Mouse (Mus musculus) CH12.LX (cell line): ENCODE results near the gene Armc6. TPM values are rescaled to one million over a fixed set of nuclear protein-coding genes. Genes with fewer than 3 reads are reported as not detected.
A peak's percentile ranks its signal among the peaks of the same experiment; 100 is the strongest.

Experiments used
- DNase-seq: peaks from one replicate; pipeline ENCODE4 v3.0.0-alpha.2; 2013; ENCODE audit errors: extremely low read depth
- H3K27ac ChIP-seq: 2 replicates; pipeline ENCODE4 v1.5.1; 2012; ENCODE audit warnings: low read depth, mild to moderate bottlenecking, control low read depth, moderate library complexity; ENCODE audit not compliant: insufficient read depth
- H3K27me3 ChIP-seq: replicated peaks from 2 replicates; pipeline ENCODE3; 2012; ENCODE audit warnings: inconsistent platforms
- H3K36me3 ChIP-seq, 2 experiments: replicated peaks in 1 of 2; 2 replicates each; pipeline versions ENCODE3 to v1.6.1; 2012; ENCODE audit warnings: inconsistent platforms in 1 of 2, low read length in 1 of 2, mild to moderate bottlenecking in 1 of 2, mixed read lengths in 1 of 2, moderate library complexity in 1 of 2; ENCODE audit not compliant: control insufficient read depth in 1 of 2, insufficient read depth in 1 of 2
- H3K4me1 ChIP-seq, 2 experiments: 2 replicates each; pipeline ENCODE4 v1.6.1; 2012; ENCODE audit warnings: inconsistent platforms in 1 of 2, moderate library complexity in 1 of 2; ENCODE audit not compliant: insufficient read depth in 2 of 2, control insufficient read depth in 1 of 2
- H3K4me2 ChIP-seq: 2 replicates; pipeline ENCODE4 v1.6.1; 2012; ENCODE audit warnings: low read depth, mild to moderate bottlenecking, control low read depth; ENCODE audit not compliant: poor library complexity, insufficient read depth, severe bottlenecking
- H3K4me3 ChIP-seq, 3 experiments: fragments of 150-350 bp in 1 of 3; sonication (generic) in 1 of 3; replicated peaks in 1 of 3; 2 replicates each; pipeline versions ENCODE3 to v1.5.1; 2011 to 2012; ENCODE audit warnings: low read depth in 2 of 3, low read length in 2 of 3, mild to moderate bottlenecking in 2 of 3, moderate library complexity in 2 of 3, control low read depth in 1 of 3, improper control_type of control experiment in 1 of 3, inconsistent platforms in 1 of 3, mixed read lengths in 1 of 3; ENCODE audit not compliant: poor library complexity in 1 of 3
- H3K79me2 ChIP-seq: replicated peaks from 2 replicates; pipeline ENCODE4 v1.6.1; 2012; ENCODE audit warnings: mild to moderate bottlenecking, moderate library complexity; ENCODE audit not compliant: control insufficient read depth, poor library complexity, insufficient read depth, severe bottlenecking; ENCODE audit errors: extremely low read depth
- H3K9ac ChIP-seq: 2 replicates; pipeline ENCODE4 v1.6.1; 2012; ENCODE audit warnings: low read depth, mild to moderate bottlenecking, control low read depth, moderate library complexity; ENCODE audit not compliant: insufficient read depth
- H3K9me3 ChIP-seq: replicated peaks from 2 replicates; pipeline ENCODE3; 2012; ENCODE audit warnings: low read length, inconsistent platforms, mixed read lengths
- CTCF ChIP-seq, 2 experiments: IDR thresholded peaks in 1 of 2; conservative IDR thresholded peaks in 1 of 2; 2 replicates each; pipeline ENCODE4 v1.5.1; 2011 to 2012; ENCODE audit warnings: low read depth in 2 of 2, low read length in 2 of 2, improper control_type of control experiment in 1 of 2, inconsistent platforms in 1 of 2, mild to moderate bottlenecking in 1 of 2, moderate library complexity in 1 of 2
- ELF1 ChIP-seq: IDR thresholded peaks from 2 replicates; pipeline ENCODE4 v1.6.1; 2014; ENCODE audit warnings: low read depth, mild to moderate bottlenecking, inconsistent platforms, low read length, improper control_type of control experiment
- ETS1 ChIP-seq: conservative IDR thresholded peaks from 2 replicates; pipeline ENCODE4 v1.6.1; 2012; ENCODE audit warnings: low read depth, mild to moderate bottlenecking, inconsistent platforms, low read length, improper control_type of control experiment, moderate library complexity
- HCFC1 ChIP-seq: IDR thresholded peaks from 2 replicates; pipeline ENCODE4 v1.6.1; 2012; ENCODE audit warnings: low read depth, mild to moderate bottlenecking, inconsistent platforms, low read length, improper control_type of control experiment
- JUN ChIP-seq: IDR thresholded peaks from 2 replicates; pipeline ENCODE4 v1.6.1; 2011; ENCODE audit warnings: low read depth, mild to moderate bottlenecking, low read length, improper control_type of control experiment, moderate library complexity; ENCODE audit not compliant: insufficient read depth
- JUND ChIP-seq: conservative IDR thresholded peaks from 2 replicates; pipeline ENCODE4 v1.6.1; 2011; ENCODE audit warnings: low read depth, low read length, improper control_type of control experiment
- MAFK ChIP-seq: IDR thresholded peaks from 2 replicates; pipeline ENCODE4 v1.6.1; 2011; ENCODE audit warnings: low read length, improper control_type of control experiment; ENCODE audit not compliant: insufficient replicate concordance
- MAZ ChIP-seq: IDR thresholded peaks from 2 replicates; pipeline ENCODE4 v1.6.1; 2012; ENCODE audit warnings: low read depth, mild to moderate bottlenecking, inconsistent platforms, low read length, improper control_type of control experiment, moderate library complexity
- MEF2A ChIP-seq: IDR thresholded peaks from 2 replicates; pipeline ENCODE4 v1.6.1; 2014; ENCODE audit warnings: low read depth, mild to moderate bottlenecking, inconsistent platforms, low read length, improper control_type of control experiment, borderline replicate concordance
- MXI1 ChIP-seq: IDR thresholded peaks from 2 replicates; pipeline ENCODE4 v1.6.1; 2011; ENCODE audit warnings: mild to moderate bottlenecking, low read depth, low read length, improper control_type of control experiment
- NELFE ChIP-seq: IDR thresholded peaks from 2 replicates; pipeline ENCODE4 v1.6.1; 2011; ENCODE audit warnings: low read depth, low read length, improper control_type of control experiment
- TCF12 ChIP-seq: IDR thresholded peaks from 2 replicates; pipeline ENCODE4 v1.6.1; 2014; ENCODE audit warnings: low read depth, mild to moderate bottlenecking, inconsistent platforms, low read length, improper control_type of control experiment
- USF1 ChIP-seq: IDR thresholded peaks from 2 replicates; pipeline ENCODE4 v1.6.1; 2014; ENCODE audit warnings: low read depth, mild to moderate bottlenecking, inconsistent platforms, low read length, improper control_type of control experiment
- USF2 ChIP-seq: conservative IDR thresholded peaks from 2 replicates; pipeline ENCODE4 v1.6.1; 2011; ENCODE audit warnings: low read depth, low read length, improper control_type of control experiment
- ZKSCAN1 ChIP-seq: IDR thresholded peaks from 2 replicates; pipeline ENCODE4 v1.6.1; 2012; ENCODE audit warnings: low read depth, inconsistent platforms, low read length, improper control_type of control experiment, borderline replicate concordance
- dilution Hi-C: fragments of 300-500 bp; cut with MboI; formaldehyde crosslinking; loops from 2 replicates; pipeline ENCODE4 v1.14.3; 2020; ENCODE audit warnings: low sequenced_read_pairs; ENCODE audit not compliant: extremely low pct_unique_long_range_greater_than_20kb, extremely low pct_ligation_motif_present
- in situ Hi-C: fragments of 300-500 bp; cut with MboI; formaldehyde crosslinking; loops from 3 replicates; pipeline ENCODE4 v1.14.3; 2019; ENCODE audit warnings: low sequenced_read_pairs, low pct_ligation_motif_present, low pct_unique_long_range_greater_than_20kb, mixed read lengths
- polyA plus RNA-seq: library from polyadenylated mRNA; unstranded; fragments of >175 nt; gene quantifications from 2 replicates; pipeline ENCODE4 v1.2.1, GENCODE M21; 2012; ENCODE audit warnings: low read depth; ENCODE audit not compliant: insufficient read length
- total RNA-seq, 2 experiments: library from RNA; depleted of rRNA; stranded (reverse); fragments of 300-350 nt in 1 of 2; fragments of >200 nt in 1 of 2; gene quantifications; 2 replicates each; pipeline ENCODE4 v1.2.3; 2012 to 2014

The Armc6 gene
- total and polyA plus RNA-seq, 3 experiments: 20.0 to 31.1 (median 23.7) TPM

GRCm38 (mm10) chr8:70268799-70269565 lies 34.7 kb upstream of the Armc6 start:
- H3K4me2 ChIP-seq: no peak overlapping the region

GRCm38 (mm10) chr8:70268311-70268710 lies 34.0 kb upstream of the Armc6 start:
- Histone ChIP-seq H3K79me2 (no peaks in the 10 kb centered on the region), H3K4me3 (no peak overlapping the region), H3K4me2 (no peak overlapping the region), H3K27me3 (no peaks in the 10 kb centered on the region), H3K36me3 (peaks cover 10 to 51% of the 10 kb centered on the region in 2 experiments), H3K9ac (no peak overlapping the region), H3K4me1 (peaks cover 19 to 23% of the 10 kb centered on the region in 2 experiments), H3K27ac (no peak overlapping the region), H3K9me3 (no peaks in the 10 kb centered on the region)
- dilution Hi-C loops: no loop called here
- TF ChIP-seq MAFK: no peak
- no peak for TF ChIP-seq NELFE
- no peak for TF ChIP-seq HCFC1
- no peak for TF ChIP-seq USF1
- no peak for TF ChIP-seq ETS1
- TF ChIP-seq USF2: no peak
- no peak for TF ChIP-seq JUND
- no peak for TF ChIP-seq TCF12
- TF ChIP-seq ELF1: no peak
- TF ChIP-seq MXI1: no peak
- no peak for TF ChIP-seq JUN
- no peak for DNase-seq
- in situ Hi-C loops: no loop called here

More at GRCm38 (mm10) chr8:70268799-70269565, 34.7 kb upstream of the Armc6 start:
- dilution Hi-C loops: no loop called here
- Histone ChIP-seq H3K4me3 (no peak overlapping the region), H3K9ac (no peak overlapping the region), H3K36me3 (peaks cover 4 to 45% of the 10 kb centered on the region in 2 experiments), H3K27ac (no peak overlapping the region)
- in situ Hi-C loops: no loop called here
- no peak for TF ChIP-seq MAZ
- no peak for TF ChIP-seq USF1
- TF ChIP-seq MEF2A: no peak
- TF ChIP-seq ZKSCAN1: no peak
- peak; percentile 43 to 52; a peak in 3 of 4 replicates for TF ChIP-seq CTCF (conservative IDR thresholded peaks at IDR 0.05 in 1 of 2, IDR thresholded peaks at IDR 0.05 in 1 of 2; ENCODE audit: low read depth in 2 of 2, low read length in 2 of 2)
- TF ChIP-seq, all 38 proteins: peak for 1
- Histone ChIP-seq H3K9me3 (no peaks in the 10 kb centered on the region), H3K27me3 (no peaks in the 10 kb centered on the region), H3K4me1 (peaks cover 21 to 24% of the 10 kb centered on the region in 2 experiments), H3K79me2 (no peaks in the 10 kb centered on the region)
- no peak for DNase-seq
